Mouse (Mus musculus): ENCODE results near the gene Upp2.
A peak's percentile ranks its signal among the peaks of the same experiment; 100 is the strongest.

Gene Upp2

DNA sequence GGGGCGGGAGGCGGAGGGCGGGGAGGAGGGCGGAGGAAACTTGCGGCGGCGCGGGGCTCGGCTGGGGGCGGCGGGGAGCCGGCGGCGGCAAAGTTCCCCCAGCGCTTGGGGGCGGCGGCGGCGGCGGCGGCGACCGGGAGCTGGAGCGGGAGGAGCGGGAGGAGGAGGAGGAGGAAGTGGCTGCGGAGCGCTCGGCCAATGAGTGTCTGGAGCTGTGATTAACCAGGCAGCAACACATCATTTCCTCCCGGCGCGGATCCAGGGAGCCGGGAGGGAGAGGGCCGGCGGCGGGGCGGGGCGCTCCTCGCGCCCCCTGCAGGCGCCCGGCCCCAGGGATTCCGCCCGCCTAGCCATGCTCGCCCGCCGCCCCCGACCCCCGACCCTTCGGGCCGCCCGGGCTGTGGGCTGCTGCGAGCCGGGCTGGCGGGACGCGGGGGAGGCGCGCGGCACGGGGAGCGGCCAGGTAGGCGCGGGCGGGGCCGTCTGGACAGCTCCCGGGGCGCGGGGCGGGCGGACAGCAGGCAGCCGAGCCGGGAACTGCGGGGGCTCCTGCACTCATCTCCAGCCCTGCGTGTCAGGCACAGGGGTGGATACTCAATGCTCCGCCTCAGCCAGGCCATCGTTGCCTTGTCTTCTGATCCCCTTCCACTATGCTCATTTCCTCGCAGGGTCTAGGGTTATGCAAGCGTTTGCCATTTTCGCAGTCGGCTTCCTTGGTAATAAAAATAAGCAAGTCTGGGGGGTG lies at the start of gene Upp2, which contains the start of gene Acvr1:
TSS of gene Upp2 (plus strand) at position 233 of the 745 bp plus-strand sequence.
TSS of gene Acvr1 (minus strand) at position 92 of the 745 bp plus-strand sequence.
- peak; percentile 56 for DNase-seq (ENCODE audit: low spot score)

DNA sequence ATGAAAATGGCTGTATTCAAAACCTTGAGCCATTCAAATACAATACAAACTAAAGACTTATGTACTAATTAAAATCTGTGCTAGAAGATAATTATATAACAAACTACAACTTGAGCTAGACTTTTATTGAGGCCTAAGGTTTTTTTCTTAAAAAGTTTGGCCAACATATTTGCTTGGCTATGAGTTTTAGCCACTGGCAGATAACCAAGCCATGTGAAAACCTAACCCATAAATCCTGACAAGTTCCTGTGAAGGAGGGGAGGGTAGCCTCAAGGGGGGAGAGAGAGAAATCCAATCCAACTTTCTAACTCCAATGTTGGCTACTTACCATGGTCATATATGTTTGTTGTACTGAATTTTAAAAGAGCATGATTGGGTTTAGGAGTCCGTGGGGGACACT lies 48.6 kb upstream of the Upp2 start:
- no peak for DNase-seq (ENCODE audit: low spot score)

DNA sequence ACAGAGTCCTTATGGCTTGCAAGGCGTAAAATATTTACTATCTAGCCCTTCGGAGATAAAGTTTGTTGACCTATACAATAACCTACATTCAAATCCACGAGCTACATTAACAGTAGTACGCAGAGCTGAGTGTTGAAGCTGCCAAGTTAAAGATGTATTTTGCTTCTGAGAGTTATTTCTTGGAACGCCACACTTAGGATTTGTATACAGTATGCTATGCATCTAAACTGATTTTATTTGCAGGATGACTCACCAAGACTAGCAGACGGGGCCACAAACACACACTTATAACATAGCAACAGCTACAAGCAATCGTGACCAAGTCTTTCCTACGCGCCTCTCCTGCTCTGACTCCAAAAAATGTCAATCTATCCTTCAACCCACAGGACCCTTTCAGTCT lies 46.4 kb upstream of the Upp2 start:
- no peak for DNase-seq (ENCODE audit: low spot score)

DNA sequence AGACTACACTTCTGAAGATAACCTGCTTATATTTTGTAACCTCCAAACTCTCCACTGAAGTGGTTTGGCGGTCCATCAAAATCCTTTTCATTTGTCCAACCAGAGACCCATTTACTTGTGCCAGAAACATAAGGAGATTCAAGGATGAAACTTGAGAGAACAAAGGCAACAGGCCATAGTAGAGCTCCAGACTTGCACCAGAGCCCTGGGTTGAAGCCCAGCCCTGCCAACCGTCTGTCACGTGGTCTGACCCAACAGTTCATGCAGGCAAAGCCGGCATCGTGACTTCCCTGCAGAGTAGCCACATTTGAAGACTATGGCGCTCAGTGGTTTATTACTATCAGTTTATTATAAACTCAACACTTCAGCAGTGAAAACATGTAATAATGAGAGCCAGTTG lies 45.5 kb upstream of the Upp2 start:
- DNase-seq (ENCODE audit: low spot score), result no peak

DNA sequence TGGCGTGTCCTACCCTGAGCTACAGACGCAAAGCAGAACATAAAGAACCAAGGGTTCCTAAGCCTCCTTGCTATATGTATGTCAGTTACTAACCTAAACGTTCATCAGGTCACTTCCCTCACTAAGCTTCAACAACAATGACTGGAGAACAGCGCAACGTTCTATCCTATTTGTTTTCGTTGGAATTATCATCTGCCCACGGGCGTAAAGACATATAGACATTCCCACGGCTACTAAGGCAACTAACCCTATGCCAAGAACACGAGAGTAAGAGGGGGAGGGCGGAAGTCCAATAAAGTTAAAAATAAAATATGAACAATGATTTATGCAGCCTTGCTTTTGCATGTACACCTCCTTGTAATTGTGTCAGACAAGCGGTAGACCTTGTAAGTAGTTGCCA lies 44.0 kb upstream of the Upp2 start:
- no peak for DNase-seq (ENCODE audit: low spot score)

DNA sequence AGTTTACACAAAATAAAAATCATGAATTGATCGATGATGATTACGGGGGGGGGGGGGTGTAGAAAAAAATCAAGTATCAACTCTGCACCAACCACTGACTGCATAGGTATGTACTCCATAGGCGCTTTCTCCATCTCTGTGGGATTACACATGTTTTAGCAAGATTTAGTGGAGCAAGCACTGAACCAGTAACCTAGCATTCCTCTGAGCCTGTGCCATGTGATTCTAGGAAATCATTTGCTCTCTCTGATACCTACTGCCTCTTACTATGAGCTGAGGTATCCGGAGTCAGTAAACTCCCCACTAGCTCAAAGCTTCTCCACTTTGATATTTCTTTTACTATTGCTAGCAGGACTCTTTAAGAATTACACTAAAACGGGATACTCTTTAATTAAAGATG lies 43.2 kb upstream of the Upp2 start:
- no peak for DNase-seq (ENCODE audit: low spot score)

DNA sequence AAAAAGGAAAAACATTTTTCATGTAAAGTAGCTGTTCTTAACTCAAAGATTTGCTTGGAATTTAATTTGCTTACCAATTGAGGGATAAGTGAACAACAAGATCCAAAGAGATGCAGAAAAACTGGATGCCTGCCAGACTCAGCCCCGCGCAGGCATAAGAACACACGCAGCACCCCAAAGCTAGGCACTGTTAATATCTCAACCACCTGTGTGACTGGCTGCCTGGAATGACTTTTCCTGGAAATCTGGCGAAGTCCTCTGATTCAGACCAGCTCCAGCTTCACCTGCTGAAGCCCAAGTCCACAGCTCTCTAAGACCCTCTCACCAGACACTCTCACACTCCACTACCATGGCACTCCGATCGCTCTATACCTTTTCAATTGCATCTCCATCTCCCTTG lies 42.7 kb upstream of the Upp2 start:
- DNase-seq (ENCODE audit: low spot score), result no peak

DNA sequence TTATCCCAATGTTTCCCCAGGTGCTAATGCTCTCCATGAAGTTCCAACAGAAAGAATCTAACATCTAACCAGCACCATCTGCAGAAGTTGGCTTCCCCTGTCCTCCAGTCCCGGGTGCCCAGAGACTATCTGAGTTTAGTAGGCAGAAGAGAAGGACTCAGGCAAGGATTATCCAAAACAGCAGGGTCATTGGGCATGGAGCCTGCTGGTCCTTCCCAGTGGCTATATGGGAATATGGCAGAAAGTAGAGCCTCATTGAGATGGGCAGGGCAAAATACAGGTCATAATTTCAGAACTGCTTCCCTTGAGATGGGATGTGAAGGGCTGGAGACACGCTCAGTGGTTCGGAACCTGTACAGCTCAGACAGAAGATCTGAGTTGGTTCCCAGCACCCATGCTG lies 39.3 kb upstream of the Upp2 start:
- no peak for DNase-seq (ENCODE audit: low spot score)

DNA sequence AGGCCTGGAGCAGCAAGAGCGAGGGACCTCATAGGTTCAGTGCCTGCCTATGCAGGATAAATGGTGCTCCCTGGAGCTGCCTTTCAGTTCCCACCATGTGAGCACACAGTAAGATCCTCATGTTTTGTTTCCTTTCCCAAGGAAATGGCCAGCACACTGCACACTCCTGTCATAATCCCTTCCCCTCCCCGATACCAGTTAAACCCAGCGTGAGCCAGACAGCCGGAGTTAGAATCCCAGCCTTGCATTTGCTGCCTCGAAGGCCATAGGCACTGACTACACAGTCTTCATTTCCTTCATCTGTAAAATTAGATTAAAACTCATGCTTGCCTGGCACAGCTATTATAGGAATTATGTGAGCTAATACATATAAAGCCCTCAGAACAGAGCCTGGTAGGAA lies 37.7 kb upstream of the Upp2 start:
- no peak for DNase-seq (ENCODE audit: low spot score)

DNA sequence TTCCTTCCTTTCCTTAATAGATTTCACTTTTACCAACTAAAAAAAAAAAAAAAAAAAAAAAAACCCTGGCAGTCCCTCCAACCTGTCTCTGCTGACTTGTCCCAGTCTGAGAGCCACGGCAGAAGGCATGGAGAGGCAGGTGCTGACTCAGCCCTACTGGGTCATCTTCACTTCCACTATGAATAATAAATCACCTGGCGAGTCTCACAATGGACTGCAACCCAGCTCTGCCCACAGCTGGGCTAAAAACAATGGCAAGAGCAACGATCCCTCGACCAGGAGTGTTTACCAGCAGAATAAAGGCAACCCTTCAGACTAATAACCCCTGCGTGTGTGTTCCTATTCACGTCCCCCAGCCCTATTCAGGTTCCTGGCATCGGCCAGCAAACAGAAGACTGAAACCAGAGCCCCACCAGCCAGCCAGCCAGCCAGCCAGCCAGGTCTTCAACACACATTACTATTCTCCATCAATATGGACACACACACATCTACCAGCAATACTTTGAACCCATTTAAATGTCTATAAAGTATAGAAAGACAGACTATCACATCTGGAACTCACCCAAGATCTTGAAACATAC lies 37.1 kb upstream of the Upp2 start:
- DNase-seq (ENCODE audit: low spot score), result no peak

DNA sequence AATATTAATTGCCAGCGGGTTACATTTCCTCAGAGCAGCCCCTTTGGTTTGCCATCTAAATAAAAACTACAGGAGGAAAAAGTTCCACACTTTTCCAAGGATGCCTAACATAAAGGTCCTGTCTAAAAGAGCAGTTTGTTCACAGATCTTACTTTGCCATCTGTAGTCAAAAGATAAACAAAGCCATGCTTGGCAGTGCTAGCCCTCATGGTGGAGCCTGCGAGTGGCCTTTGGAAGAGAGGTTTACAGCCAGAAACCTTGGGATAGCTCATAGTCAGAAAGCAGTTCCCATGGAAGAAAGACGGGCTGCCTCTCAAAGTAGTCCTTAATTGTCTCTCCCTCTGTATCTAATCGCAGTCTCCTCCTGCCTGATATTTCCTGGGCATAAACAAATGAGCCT lies 36.6 kb upstream of the Upp2 start:
- no peak for DNase-seq (ENCODE audit: low spot score)

DNA sequence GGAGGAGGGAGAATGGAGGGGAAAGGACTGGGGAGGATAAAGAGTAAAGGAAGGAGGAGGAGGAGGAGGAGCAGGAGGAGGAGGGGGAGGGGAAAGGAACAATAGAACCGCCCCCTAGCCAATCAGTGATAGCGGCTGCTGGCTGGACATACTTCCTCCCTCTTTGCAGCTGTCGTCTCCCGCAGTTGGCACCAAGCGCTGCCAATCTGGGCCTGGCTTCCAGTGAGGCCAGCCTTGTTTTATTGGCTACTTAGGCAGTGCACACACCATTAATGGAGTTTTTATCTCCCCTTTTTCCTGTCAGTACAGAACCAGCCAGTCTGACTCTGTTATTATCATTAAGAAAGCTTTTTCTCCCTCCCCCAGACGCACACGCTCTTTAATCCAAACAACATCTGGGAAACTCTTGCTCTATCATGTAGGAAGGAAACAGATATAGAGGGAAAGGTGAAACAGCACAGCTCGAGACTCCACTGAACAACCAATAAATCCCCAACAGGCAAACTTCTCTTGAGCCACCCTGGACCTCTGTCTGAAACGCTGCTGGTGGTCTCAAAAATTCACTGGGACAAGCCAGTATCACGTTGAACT lies 34.7 kb upstream of the Upp2 start:
- DNase-seq (ENCODE audit: low spot score), result no peak

DNA sequence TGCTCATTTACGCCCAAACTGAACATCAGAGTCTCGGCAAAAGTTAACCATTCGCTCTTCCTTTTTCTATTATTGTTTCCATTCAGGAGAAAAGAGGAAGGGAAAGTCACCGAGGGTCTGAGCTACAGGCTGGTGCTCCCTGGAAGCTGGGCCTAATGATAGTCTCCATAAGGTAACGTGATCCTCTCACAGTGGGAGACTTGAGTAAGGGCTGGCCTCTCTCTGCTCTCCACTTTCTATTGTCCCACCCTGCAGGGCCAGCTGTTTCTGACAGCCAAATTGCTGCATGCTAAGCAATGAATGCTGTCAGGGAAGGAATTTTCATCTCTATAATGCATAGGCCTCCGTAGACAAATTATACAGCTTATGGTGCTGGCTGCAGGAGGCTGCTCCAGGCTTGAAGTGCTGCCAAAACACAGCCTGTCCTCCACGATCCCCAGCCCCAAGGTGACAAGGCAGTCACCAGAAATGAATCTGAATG lies 33.5 kb upstream of the Upp2 start:
- DNase-seq (ENCODE audit: low spot score), result no peak

DNA sequence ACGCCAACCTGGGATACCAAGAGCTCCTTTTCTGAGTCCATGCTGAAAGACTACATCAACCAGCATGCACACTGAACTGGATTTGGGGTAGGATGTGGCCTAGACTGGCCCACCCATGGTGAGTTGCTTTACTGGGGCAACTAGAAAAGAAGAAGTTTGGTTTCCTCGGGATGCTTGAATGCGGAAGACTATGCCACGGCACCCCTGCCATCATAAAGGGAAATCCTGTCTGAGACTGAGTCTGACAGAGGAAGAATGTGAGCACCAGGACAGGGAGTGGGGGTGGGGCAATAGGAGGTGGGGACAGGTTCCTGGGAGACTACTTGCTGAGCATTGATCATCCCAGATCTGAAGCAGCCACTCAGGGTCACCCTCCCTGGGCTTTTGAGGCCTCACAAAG lies 32.7 kb upstream of the Upp2 start:
- DNase-seq (ENCODE audit: low spot score), result no peak

DNA sequence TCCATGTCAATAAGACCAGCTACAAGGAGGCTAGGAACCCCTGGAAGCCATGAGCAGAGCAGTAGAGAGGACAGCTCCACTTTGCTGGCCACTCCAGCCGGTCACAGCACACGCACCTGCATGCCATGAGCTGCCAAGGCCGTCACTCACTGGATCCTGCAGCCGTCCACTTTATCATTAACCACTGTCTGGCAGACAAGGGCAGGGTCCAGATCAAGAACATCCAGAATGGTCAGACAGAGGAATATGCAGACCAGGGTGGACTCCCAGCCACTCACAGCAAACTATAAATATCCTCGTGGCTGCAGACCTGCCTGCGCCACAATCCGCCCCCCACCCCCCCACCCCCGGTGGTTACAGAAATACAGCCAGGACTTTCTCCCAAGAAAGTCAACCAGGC lies 31.9 kb upstream of the Upp2 start:
- no peak for DNase-seq (ENCODE audit: low spot score)

DNA sequence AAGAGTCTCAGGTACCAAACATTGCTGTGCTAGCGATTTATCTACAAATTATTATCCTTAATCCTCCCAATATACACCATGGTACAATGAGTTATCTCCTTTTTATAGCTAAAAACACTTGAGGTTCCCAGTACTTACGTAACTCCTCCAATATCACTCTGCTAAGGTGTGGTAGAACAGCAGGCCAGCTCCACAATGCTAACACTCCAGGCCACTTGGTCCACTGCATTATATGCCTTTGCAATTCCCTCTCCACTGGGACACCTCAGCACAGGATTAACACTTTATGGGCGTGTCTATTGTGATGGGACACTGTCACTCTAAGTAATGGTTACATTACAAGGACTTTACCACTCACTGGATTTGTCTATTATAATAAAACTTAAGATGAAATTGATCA lies 30.3 kb upstream of the Upp2 start:
- no peak for DNase-seq (ENCODE audit: low spot score)

DNA sequence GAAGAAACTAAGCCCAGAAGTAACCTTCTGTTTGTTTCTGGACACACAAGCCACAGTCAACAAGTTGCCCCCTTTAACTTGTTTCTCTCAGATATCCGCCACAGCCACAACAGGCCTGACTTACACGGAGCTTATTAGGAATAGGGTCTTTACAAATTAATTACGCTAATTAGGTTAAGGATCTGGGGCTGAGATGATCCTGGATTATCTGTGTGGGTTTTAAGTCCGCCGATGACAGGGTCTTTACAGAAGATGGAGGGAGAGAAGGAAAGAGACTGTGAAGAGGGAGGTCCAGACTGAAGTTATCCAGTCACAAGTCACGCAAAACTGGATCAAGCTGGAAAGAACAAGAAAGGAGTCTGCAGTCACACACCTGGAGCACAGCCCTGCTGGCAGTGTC lies 28.9 kb upstream of the Upp2 start:
- no peak for DNase-seq (ENCODE audit: low spot score)

DNA sequence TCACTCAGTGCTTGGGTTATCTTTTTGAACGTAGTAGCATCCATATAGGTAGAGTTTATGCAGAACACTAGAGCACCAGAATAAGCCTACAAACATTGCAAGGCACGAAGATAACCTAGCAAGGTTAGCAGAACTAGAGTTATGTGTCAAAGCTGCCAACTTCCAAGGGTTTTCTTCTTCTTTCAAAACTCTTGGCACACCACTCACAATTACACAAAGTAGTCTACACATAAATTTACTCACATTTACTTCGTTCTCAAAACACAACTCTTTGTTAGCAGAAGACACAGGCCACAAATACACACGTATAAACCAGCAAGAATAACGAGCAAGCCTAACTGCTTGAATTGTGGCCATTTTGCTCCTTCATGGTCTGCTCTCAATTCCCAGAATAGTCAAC lies 23.8 kb upstream of the Upp2 start:
- DNase-seq (ENCODE audit: low spot score), result no peak

DNA sequence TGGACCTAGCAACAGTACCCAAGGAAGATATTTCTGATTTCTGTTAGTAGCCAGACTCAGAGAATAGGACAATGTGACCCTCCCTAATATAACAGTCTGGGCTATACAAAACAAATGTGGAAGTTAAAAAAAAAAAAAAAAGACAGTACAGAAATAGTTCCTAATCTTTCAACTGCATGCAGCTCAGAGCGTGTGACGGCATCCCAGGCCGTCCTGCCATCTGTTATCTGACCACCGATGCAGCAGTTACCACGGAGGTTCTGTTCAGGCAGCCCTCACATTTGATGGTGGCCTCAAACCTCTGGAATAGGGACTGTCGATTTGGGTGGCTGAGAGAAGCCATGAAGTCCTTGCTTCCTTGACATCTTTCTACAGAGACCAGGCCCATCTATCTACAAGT lies 22.7 kb upstream of the Upp2 start:
- no peak for DNase-seq (ENCODE audit: low spot score)

DNA sequence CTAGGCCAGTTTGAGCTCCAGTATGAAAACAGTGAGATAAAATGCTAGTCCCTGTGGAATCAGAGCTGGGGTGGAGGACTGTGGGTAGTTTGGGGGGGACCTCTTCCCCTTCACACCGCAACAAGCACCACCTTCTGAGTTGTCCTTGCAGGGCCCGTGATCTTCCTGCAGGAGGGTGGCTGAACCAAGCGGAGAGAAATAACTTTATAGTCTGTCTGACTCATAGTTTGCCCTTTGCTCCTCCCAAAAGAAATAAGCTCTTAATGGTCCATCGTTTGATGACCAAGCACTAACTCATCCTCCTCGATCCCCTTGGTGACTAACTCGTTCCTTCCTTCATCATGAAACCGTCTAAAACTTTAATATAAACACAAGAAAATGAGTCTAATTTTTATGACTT lies 20.8 kb upstream of the Upp2 start:
- DNase-seq (ENCODE audit: low spot score), result no peak

DNA sequence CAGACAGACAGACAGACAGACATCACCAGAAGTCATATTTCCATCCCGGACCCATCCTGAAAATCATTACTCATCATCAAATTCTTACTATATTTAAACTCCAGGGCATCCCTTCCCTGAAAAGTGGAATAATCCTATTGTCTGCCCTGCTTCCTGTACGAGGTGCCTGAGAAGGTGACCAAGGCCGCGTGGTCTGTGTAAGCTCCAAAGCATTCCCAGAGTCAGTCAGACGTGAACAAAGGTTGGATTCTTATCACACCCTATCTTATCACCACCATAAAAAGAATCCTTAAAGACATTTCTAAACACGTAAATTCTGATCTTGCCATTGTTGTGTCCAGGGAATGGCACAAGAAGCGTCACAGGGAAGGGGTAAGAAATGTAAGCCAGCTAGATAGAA lies 18.2 kb upstream of the Upp2 start:
- DNase-seq (ENCODE audit: low spot score), result no peak

DNA sequence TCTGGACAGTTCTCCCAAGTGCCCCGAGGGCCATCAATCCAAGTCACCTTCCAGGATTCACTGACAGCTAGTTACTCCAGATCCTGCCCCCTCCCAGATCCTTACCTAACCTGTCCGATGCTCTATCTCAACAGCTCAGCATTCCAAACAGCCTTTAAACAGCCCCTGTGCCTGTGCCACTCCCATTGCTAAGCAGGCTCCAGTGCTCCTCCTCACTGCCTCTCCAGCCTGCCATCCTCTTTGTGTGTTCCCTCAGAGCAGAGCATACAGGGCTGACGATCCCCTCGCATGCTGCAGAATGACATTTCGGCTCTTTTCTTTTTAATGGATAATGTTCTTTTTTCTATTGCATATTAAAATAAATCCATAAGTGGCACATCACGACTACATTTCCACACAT lies 17.1 kb upstream of the Upp2 start:
- no peak for DNase-seq (ENCODE audit: low spot score)

DNA sequence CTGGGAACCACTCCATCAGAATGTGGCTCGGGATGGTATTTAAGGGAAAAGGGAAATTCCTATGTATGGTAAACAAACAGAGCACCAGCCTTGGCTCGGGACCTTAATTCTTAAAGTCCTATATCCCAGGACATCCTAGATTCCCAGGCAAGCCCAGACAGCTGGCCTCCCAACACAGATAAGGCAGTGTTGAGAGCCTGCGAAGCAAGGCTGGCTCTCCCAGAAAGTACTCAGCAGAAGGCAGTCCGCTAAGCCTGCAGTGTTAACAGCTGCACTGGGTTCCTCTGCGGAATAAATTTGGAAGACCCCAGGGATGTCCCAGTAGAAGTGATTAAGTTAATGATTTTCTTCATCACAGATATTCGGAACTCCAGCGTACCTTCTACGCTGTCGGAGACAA lies 16.6 kb upstream of the Upp2 start:
- no peak for DNase-seq (ENCODE audit: low spot score)

DNA sequence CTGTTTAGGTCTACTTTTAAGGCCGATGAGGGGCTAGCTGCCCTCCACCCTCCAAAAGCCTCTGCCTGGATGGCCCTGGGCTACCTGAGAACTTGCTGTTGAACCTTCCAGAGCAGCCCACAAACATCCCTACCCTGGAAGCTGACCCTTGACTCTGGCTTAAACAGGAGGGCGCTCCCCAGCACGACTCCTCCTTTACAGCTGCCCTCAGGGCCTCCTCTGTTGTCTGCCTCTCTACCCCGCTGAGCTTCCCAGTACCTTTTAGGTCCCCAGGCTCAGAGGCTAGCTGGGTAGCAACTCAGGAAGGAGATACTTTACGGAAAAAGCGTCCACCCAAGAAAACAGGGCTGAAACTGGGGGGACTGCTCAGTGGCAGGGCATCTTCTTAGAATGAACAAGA lies 15.2 kb upstream of the Upp2 start:
- DNase-seq (ENCODE audit: low spot score), result no peak

Data from urinary bladder, postnatal 10 days (tissue).